25 mouse cellular contexts compared by ENCODE assay signal in the genomic region with DNA sequence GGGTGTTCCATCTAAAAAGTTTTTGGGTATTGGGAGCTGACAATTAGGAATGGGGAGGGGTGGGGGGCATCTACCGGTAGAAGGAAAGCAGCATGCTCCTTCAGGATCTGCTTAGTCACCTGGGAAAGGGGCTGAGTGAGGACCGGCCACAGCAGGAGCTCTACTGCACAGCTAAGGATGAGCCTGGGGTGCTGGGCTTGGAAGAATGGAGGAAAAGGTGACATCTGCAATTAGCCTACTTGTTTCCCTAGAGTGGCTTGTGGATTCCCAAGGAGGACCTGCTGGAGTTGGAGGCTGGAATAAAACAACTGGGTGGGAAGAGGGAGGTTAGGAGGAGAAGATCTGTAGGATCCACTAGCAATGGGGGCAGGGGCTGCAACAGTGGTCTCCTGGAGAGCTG. TPM values are rescaled to one million over a fixed set of nuclear protein-coding genes. Genes with fewer than 3 reads are reported as not detected.
A peak's percentile ranks its signal among the peaks of the same experiment; 100 is the strongest.
DNase-seq lines count a peak whose midpoint lies in the region; ATAC-seq and TF ChIP-seq lines count a peak whose summit lies in the region.
"Had no signal": no experiment of that assay in that cellular context is flagged by ENCODE, and none has a peak within 500 bp of the region (broad histone marks: within the 10 kb centered on the region; RNA-seq: fewer than 3 reads in every experiment).

No protein-coding gene starts in this region.

- ATAC-seq in megakaryocyte, adult 5-6 weeks (ENCODE audit: poor library complexity, severe bottlenecking), result no peak
- no peak for ATAC-seq in CD4-positive, CD25-positive, alpha-beta regulatory T cell, adult 4 months
- ATAC-seq: activated CD4-positive, CD25-positive, alpha-beta regulatory T cell, adult 4 months; forebrain, embryonic 13.5 days; forebrain, embryonic 16.5 days; hindbrain, postnatal 0 days; inflammation-experienced regulatory T-cells, adult 6 months; intestine, embryonic 16.5 days had no signal

- H3K4me1 ChIP-seq in megakaryocyte, embryonic 14.5 days, result peaks cover 49% of the 10 kb centered on the region
- H3K4me1 ChIP-seq: forebrain, embryonic 13.5 days had no signal

- H3K36me3 ChIP-seq in megakaryocyte, embryonic 14.5 days (replicated peaks; ENCODE audit: low read length), result peaks cover 54% of the 10 kb centered on the region

- DNase-seq in gastrocnemius, adult 2 months, result no peak
- DNase-seq in gastrocnemius, postnatal 10 days, result no peak
- DNase-seq in ES-CJ7 (ENCODE audit: low read depth, low spot score), result peak; percentile 67
- no peak for DNase-seq in thymus, postnatal 14 days
- DNase-seq: adrenal gland, postnatal 10 days; adrenal gland, postnatal 36 days; cerebellum, adult 18-20 months; cerebellum, adult 9-10 months; cerebellum, postnatal 14 days; gastrocnemius, postnatal 25 days; heart, adult 18-20 months; heart, postnatal 10 days; heart, postnatal 36 days had no signal

- H3K9me3 ChIP-seq in megakaryocyte, embryonic 14.5 days, result no peaks in the 10 kb centered on the region
- H3K9me3 ChIP-seq: forebrain, embryonic 10.5 days; forebrain, embryonic 13.5 days had no signal

- no peaks in the 10 kb centered on the region for H3K27me3 ChIP-seq in megakaryocyte, embryonic 14.5 days (replicated peaks)
- H3K27me3 ChIP-seq: CH12.LX; forebrain, embryonic 13.5 days had no signal

- intact Hi-C loops in gastrocnemius, adult 2 months (cut with DNase I), result no loop called here

- no peak for TF ChIP-seq CTCF in gastrocnemius, adult 2 months (IDR thresholded peaks at IDR 0.05)

- no peak overlapping the region for H3K4me3 ChIP-seq in gastrocnemius, adult 2 months
- H3K4me3 ChIP-seq in megakaryocyte, embryonic 14.5 days (replicated peaks), result peak overlapping the region; percentile 71
- H3K4me3 ChIP-seq: forebrain, embryonic 10.5 days; forebrain, embryonic 13.5 days had no signal

- 0 out of 2 replicates have a peak overlapping the region, but pooled peaks have one; percentile 31 for H3K27ac ChIP-seq in gastrocnemius, adult 2 months
- H3K27ac ChIP-seq: forebrain, embryonic 10.5 days; forebrain, embryonic 13.5 days; hindbrain, embryonic 14.5 days; hindbrain, postnatal 0 days had no signal

RNA-seq across cellular contexts. Expression of a gene that starts 19.9 kb away (rescaled TPM):
- 10 to 100 TPM; 45.9 to 49.7 TPM for total RNA-seq in gastrocnemius, adult 2 months (2021)
- 10 to 100 TPM; 43.2 to 47.1 TPM for total RNA-seq in gastrocnemius, postnatal 10 days (2021)
- 36.8 and 115 TPM in 2 replicates for polyA plus RNA-seq in megakaryocyte, embryonic 14.5 days (2012; ENCODE audit: insufficient read depth, low replicate concordance)
- total RNA-seq in megakaryocyte, adult 5-6 weeks (2015), result 53.1 and 60.1 TPM in 2 replicates
- 46.6 and 60.7 TPM in 2 replicates for total RNA-seq in megakaryocyte, adult 5-6 weeks (2017)
- 10 to 100 TPM; 14.1 to 14.6 TPM for polyA plus RNA-seq in CD4-positive, CD25-positive, alpha-beta regulatory T cell, adult 4 months (2017; shearing (Covaris generic))

RNA-seq across cellular contexts. Expression of a gene that starts 20.4 kb away (rescaled TPM):
- total RNA-seq in gastrocnemius, adult 2 months (2021), result 1 to 10 TPM; 8.3 to 9.9 TPM
- 10 to 100 TPM; 11.8 to 17.3 TPM for total RNA-seq in gastrocnemius, postnatal 10 days (2021)
- polyA plus RNA-seq in megakaryocyte, embryonic 14.5 days (2012; ENCODE audit: insufficient read depth, low replicate concordance), result 2.9 and 7.8 TPM in 2 replicates
- total RNA-seq in megakaryocyte, adult 5-6 weeks (2015), result 24.4 and 28.4 TPM in 2 replicates
- 77.8 and 95.8 TPM in 2 replicates for total RNA-seq in megakaryocyte, adult 5-6 weeks (2017)
- polyA plus RNA-seq in CD4-positive, CD25-positive, alpha-beta regulatory T cell, adult 4 months (2017; shearing (Covaris generic)), result 10 to 100 TPM; 34.7 to 52.0 TPM
